Mouse (Mus musculus) brain, adult 2 months (tissue): ENCODE results near the gene Snx29.

ENCODE experiments used
- DNase-seq: peaks from one replicate; pipeline ENCODE4 v3.0.0; 2011; ENCODE audit warnings: low read depth, low spot score

The Snx29 gene

GRCm38 (mm10) chr16:11728131-11728530, 405.4 kb downstream of the Snx29 start:
- DNase-seq = no peak

GRCm38 (mm10) chr16:11728627-11729026, 405.9 kb downstream of the Snx29 start:
- no peak for DNase-seq

- DNase-seq = no peak
Observed at GRCm38 (mm10) chr16:11729111-11729510, 406.4 kb downstream of the Snx29 start.

- DNase-seq = no peak
Observed at GRCm38 (mm10) chr16:11729815-11730214, 407.1 kb downstream of the Snx29 start.

- DNase-seq = no peak
Observed at GRCm38 (mm10) chr16:11731014-11731535, 408.4 kb downstream of the Snx29 start.

- DNase-seq = no peak
Observed at GRCm38 (mm10) chr16:11738341-11738740, 415.6 kb downstream of the Snx29 start.

- peak; percentile 54 for DNase-seq
Observed at GRCm38 (mm10) chr16:11741951-11742350, 419.2 kb downstream of the Snx29 start.

GRCm38 (mm10) chr16:11742351-11742750, 419.6 kb downstream of the Snx29 start:
- DNase-seq = no peak

- DNase-seq = no peak
Observed at GRCm38 (mm10) chr16:11743013-11743412, 420.3 kb downstream of the Snx29 start.

- DNase-seq = no peak
Observed at GRCm38 (mm10) chr16:11743724-11744123, 421.0 kb downstream of the Snx29 start.

- no peak for DNase-seq
Observed at GRCm38 (mm10) chr16:11746036-11746435, 423.3 kb downstream of the Snx29 start.

- no peak for DNase-seq
Observed at GRCm38 (mm10) chr16:11747867-11748266, 425.2 kb downstream of the Snx29 start.

- DNase-seq = no peak
Observed at GRCm38 (mm10) chr16:11749111-11749510, 426.4 kb downstream of the Snx29 start.

GRCm38 (mm10) chr16:11750605-11751004, 427.9 kb downstream of the Snx29 start:
- DNase-seq = no peak

GRCm38 (mm10) chr16:11752557-11752956, 429.8 kb downstream of the Snx29 start:
- no peak for DNase-seq

GRCm38 (mm10) chr16:11753466-11753865, 430.8 kb downstream of the Snx29 start:
- DNase-seq = no peak

- DNase-seq = no peak
Observed at GRCm38 (mm10) chr16:11754136-11754535, 431.4 kb downstream of the Snx29 start.

- no peak for DNase-seq
Observed at GRCm38 (mm10) chr16:11755281-11756066, 432.8 kb downstream of the Snx29 start.

GRCm38 (mm10) chr16:11756598-11757245, 434.0 kb downstream of the Snx29 start:
- no peak for DNase-seq

GRCm38 (mm10) chr16:11757471-11757870, 434.8 kb downstream of the Snx29 start:
- no peak for DNase-seq

GRCm38 (mm10) chr16:11757951-11758350, 435.2 kb downstream of the Snx29 start:
- DNase-seq = no peak

- DNase-seq = peak; percentile 29
Observed at GRCm38 (mm10) chr16:11772318-11772717, 449.6 kb downstream of the Snx29 start.

GRCm38 (mm10) chr16:11774321-11774720, 451.6 kb downstream of the Snx29 start:
- no peak for DNase-seq
